Mouse (Mus musculus) kidney, embryonic 16.5 days (tissue): Measurements from ENCODE around the gene Cd300c. TPM values are rescaled to one million over a fixed set of nuclear protein-coding genes. Genes with fewer than 3 reads are reported as not detected.

Source experiments
- polyA plus RNA-seq: library from polyadenylated mRNA; unstranded; fragments of >200 nt; fragmentation: Nextera tagmentation; extraction: Ambion mirVana; gene quantifications from 2 replicates; pipeline ENCODE4 v1.2.1, GENCODE M21; 2015

Gene Cd300c
- polyA plus RNA-seq, 1 experiment from 2014 or later: not detected

Other genes with a start within 250 kb of the Cd300c start
- 0.44 and 0.46 TPM in 2 replicates for gene Dnaic2, start 241.7 kb downstream of the Cd300c start, polyA plus RNA-seq
- gene Kif19a, start 203.8 kb downstream of the Cd300c start, polyA plus RNA-seq: 0.22 and 0.46 TPM in 2 replicates
- 0.47 and 0.54 TPM in 2 replicates for gene Btbd17, start 173.2 kb downstream of the Cd300c start, polyA plus RNA-seq
- not detected in 2 replicates for gene Gpr142, start 170.2 kb downstream of the Cd300c start, polyA plus RNA-seq
- 153 and 162 TPM in 2 replicates for gene Gprc5c, start 118.0 kb downstream of the Cd300c start, polyA plus RNA-seq
- gene Cd300a, start 79.1 kb downstream of the Cd300c start, polyA plus RNA-seq: 1.8 and 2.2 TPM in 2 replicates
- 0.32 and 0.37 TPM in 2 replicates for gene Cd300lb, start 34.8 kb downstream of the Cd300c start, polyA plus RNA-seq
- 0.36 and 0.40 TPM in 2 replicates for gene Cd300ld, start 20.8 kb upstream of the Cd300c start, polyA plus RNA-seq
- gene Cd300c2, start 32.7 kb upstream of the Cd300c start, polyA plus RNA-seq: 1.6 and 2.5 TPM in 2 replicates
- not detected in 2 replicates for gene Cd300ld2, start 47.0 kb upstream of the Cd300c start, polyA plus RNA-seq
- gene Cd300ld4, start 57.9 kb upstream of the Cd300c start, polyA plus RNA-seq: not detected in 2 replicates
- not detected in 2 replicates for gene Cd300ld5, start 68.6 kb upstream of the Cd300c start, polyA plus RNA-seq
- gene Cd300ld3, start 79.3 kb upstream of the Cd300c start, polyA plus RNA-seq: not detected in 2 replicates
- 0.10 TPM in 1 of 2 replicates, not detected in the other for gene Cd300e, start 93.0 kb upstream of the Cd300c start, polyA plus RNA-seq
- 1.7 and 2.2 TPM in 2 replicates for gene Rab37, start 122.3 kb upstream of the Cd300c start, polyA plus RNA-seq
- 0.52 and 0.53 TPM in 2 replicates for gene Cd300lf, start 164.8 kb upstream of the Cd300c start, polyA plus RNA-seq
- gene Slc9a3r1, start 194.2 kb upstream of the Cd300c start, polyA plus RNA-seq: 165 and 170 TPM in 2 replicates
- gene Tmem104, start 218.3 kb upstream of the Cd300c start, polyA plus RNA-seq: 11.7 and 13.8 TPM in 2 replicates
- 28.0 and 29.7 TPM in 2 replicates for gene Nat9, start 218.7 kb upstream of the Cd300c start, polyA plus RNA-seq